Mouse (Mus musculus): ENCODE data around the gene Chrm1. TPM values are rescaled to one million over a fixed set of nuclear protein-coding genes. Genes with fewer than 3 reads are reported as not detected.

The Chrm1 gene
- polyA plus RNA-seq, 1 experiment from 2014 or later: 0.06 TPM

GRCm38 (mm10) chr19:8673336-8674063, 9.9 kb downstream of the Chrm1 start:
- Histone ChIP-seq H3K4me1 (ENCODE audit: control insufficient read depth, insufficient read depth, low read length) (no peaks in the 10 kb centered on the region), H3K4me2 (no peak overlapping the region), H3K9me3 (replicated peaks; ENCODE audit: control insufficient read depth, low read length) (no peaks in the 10 kb centered on the region), H3K9ac (ENCODE audit: low read depth, low read length) (no peak overlapping the region), H3K36me3 (ENCODE audit: control insufficient read depth, insufficient read depth, low read length) (no peaks in the 10 kb centered on the region), H3K27me3 (ENCODE audit: control insufficient read depth, insufficient read depth, low read length) (no peaks in the 10 kb centered on the region), H3K27ac (ENCODE audit: low read depth, low read length) (no peak overlapping the region), H3K4me3 (ENCODE audit: low read depth, low read length) (no peak overlapping the region)
- ATAC-seq (replicated peaks; ENCODE audit: insufficient number of reproducible peaks, low FRiP score, low TSS enrichment): no peak
- WGBS (ENCODE audit: insufficient replicate concordance): 29% methylated on average over 9 of the region's 9 CpGs

- Histone ChIP-seq H3K4me2 (peak overlapping the region; percentile 49), H3K9ac (ENCODE audit: low read depth, low read length) (peak overlapping the region; percentile 28; the same call in 1 of the 2 replicates), H3K27ac (ENCODE audit: low read depth, low read length) (no peak overlapping the region), H3K4me1 (ENCODE audit: control insufficient read depth, insufficient read depth, low read length) (no peaks in the 10 kb centered on the region; the same call in 1 of the 2 replicates), H3K9me3 (replicated peaks; ENCODE audit: control insufficient read depth, low read length) (no peaks in the 10 kb centered on the region), H3K4me3 (ENCODE audit: low read depth, low read length) (0 out of 2 replicates have a peak overlapping the region, but pooled peaks have one; percentile 12), H3K27me3 (ENCODE audit: control insufficient read depth, insufficient read depth, low read length) (no peaks in the 10 kb centered on the region), H3K36me3 (ENCODE audit: control insufficient read depth, insufficient read depth, low read length) (no peaks in the 10 kb centered on the region)
- ATAC-seq (replicated peaks; ENCODE audit: insufficient number of reproducible peaks, low FRiP score, low TSS enrichment): no peak
- 22% methylated on average over 18 of the region's 18 CpGs for WGBS (ENCODE audit: insufficient replicate concordance)
Measured at GRCm38 (mm10) chr19:8679031-8679779, 15.6 kb downstream of the Chrm1 start.

GRCm38 (mm10) chr19:8681633-8682362, 18.2 kb downstream of the Chrm1 start:
- WGBS (ENCODE audit: insufficient replicate concordance): 93% methylated on average over 4 of the region's 4 CpGs
- Histone ChIP-seq H3K9me3 (replicated peaks; ENCODE audit: control insufficient read depth, low read length) (no peaks in the 10 kb centered on the region), H3K4me3 (ENCODE audit: low read depth, low read length) (no peak overlapping the region), H3K4me1 (ENCODE audit: control insufficient read depth, insufficient read depth, low read length) (no peaks in the 10 kb centered on the region; the same call in 1 of the 2 replicates), H3K4me2 (no peak overlapping the region), H3K36me3 (ENCODE audit: control insufficient read depth, insufficient read depth, low read length) (no peaks in the 10 kb centered on the region), H3K9ac (ENCODE audit: low read depth, low read length) (no peak overlapping the region), H3K27ac (ENCODE audit: low read depth, low read length) (no peak overlapping the region), H3K27me3 (ENCODE audit: control insufficient read depth, insufficient read depth, low read length) (no peaks in the 10 kb centered on the region)
- no peak for ATAC-seq (replicated peaks; ENCODE audit: insufficient number of reproducible peaks, low FRiP score, low TSS enrichment)

DNA sequence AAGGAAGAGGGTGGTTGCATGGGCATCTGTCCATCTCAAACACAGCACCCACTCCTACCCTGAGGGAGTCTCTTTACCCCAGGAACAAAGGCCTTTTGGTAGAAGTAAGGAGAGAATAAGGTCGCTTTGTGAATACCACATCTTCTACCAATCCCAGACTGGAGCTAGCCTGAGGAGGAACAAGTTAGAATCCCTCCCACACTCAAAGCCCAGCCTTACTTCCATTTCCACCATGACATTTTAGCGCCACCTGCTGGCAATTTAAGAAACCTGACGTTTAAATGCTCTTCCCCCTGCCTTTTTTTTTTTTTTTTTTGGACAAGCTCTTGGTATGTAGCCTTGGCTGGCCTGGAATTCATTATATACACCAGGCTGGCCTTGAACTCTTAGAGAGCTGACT, 19.4 kb downstream of the Chrm1 start:
- H3K27ac ChIP-seq (ENCODE audit: low read depth, low read length): no peak overlapping the region
- ATAC-seq (replicated peaks; ENCODE audit: insufficient number of reproducible peaks, low FRiP score, low TSS enrichment): no peak
- no peaks in the 10 kb centered on the region for H3K9me3 ChIP-seq (replicated peaks; ENCODE audit: control insufficient read depth, low read length)
- no peak overlapping the region for H3K4me2 ChIP-seq
- H3K4me1 ChIP-seq (ENCODE audit: control insufficient read depth, insufficient read depth, low read length): no peaks in the 10 kb centered on the region; the same call in 1 of the 2 replicates
- H3K4me3 ChIP-seq (ENCODE audit: low read depth, low read length): no peak overlapping the region
- H3K36me3 ChIP-seq (ENCODE audit: control insufficient read depth, insufficient read depth, low read length): no peaks in the 10 kb centered on the region
- no peak overlapping the region for H3K9ac ChIP-seq (ENCODE audit: low read depth, low read length)
- H3K27me3 ChIP-seq (ENCODE audit: control insufficient read depth, insufficient read depth, low read length): no peaks in the 10 kb centered on the region
- WGBS (ENCODE audit: insufficient replicate concordance): 3% methylated on average over 3 of the region's 3 CpGs

GRCm38 (mm10) chr19:8683627-8684026, 20.0 kb downstream of the Chrm1 start:
- Histone ChIP-seq H3K9ac (ENCODE audit: low read depth, low read length) (no peak overlapping the region), H3K27ac (ENCODE audit: low read depth, low read length) (no peak overlapping the region), H3K27me3 (ENCODE audit: control insufficient read depth, insufficient read depth, low read length) (no peaks in the 10 kb centered on the region), H3K9me3 (replicated peaks; ENCODE audit: control insufficient read depth, low read length) (no peaks in the 10 kb centered on the region), H3K36me3 (ENCODE audit: control insufficient read depth, insufficient read depth, low read length) (no peaks in the 10 kb centered on the region), H3K4me2 (no peak overlapping the region), H3K4me1 (ENCODE audit: control insufficient read depth, insufficient read depth, low read length) (no peaks in the 10 kb centered on the region; the same call in 1 of the 2 replicates), H3K4me3 (ENCODE audit: low read depth, low read length) (no peak overlapping the region)
- ATAC-seq (replicated peaks; ENCODE audit: insufficient number of reproducible peaks, low FRiP score, low TSS enrichment): no peak
- WGBS (ENCODE audit: insufficient replicate concordance): 62% methylated on average over 2 of the region's 2 CpGs

DNA sequence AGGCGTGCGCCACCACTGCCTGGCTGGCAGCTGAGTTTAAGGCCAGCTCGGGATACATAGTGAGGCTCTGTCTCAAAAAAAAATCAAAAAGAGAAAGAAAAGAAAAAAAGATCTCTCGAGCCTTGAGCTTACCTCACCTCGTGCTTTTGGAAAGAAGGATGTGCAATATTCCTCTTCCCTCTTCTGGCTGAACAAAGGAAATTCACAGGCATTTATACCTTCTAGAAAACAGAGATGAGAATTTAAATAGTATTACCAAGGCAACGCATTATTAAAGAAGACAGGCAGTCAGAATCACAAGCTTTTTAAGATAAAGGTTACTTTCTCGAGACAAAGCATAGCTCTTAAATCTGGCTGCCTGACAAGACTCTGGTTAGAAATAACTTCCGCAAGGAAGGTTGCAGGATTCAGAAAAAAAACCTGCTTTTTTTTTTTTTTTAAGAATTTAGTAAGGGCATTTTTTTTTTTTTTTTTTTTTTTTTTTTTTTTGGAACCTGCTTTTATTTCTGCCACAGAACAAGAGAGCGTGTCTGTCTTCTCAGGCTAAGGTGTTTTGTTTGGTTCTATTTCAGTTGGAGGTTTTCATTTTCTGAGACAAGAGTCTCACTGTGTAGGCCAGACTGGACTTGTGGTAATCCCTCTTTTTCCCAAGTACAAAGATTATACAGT, 28.4 kb downstream of the Chrm1 start:
- H3K27me3 ChIP-seq (ENCODE audit: control insufficient read depth, insufficient read depth, low read length): no peaks in the 10 kb centered on the region
- no peaks in the 10 kb centered on the region for H3K4me1 ChIP-seq (ENCODE audit: control insufficient read depth, insufficient read depth, low read length)
- WGBS (ENCODE audit: insufficient replicate concordance): 64% methylated on average over 9 of the region's 9 CpGs
- no peak overlapping the region for H3K27ac ChIP-seq (ENCODE audit: low read depth, low read length)
- H3K9me3 ChIP-seq (replicated peaks; ENCODE audit: control insufficient read depth, low read length): no peaks in the 10 kb centered on the region
- H3K4me3 ChIP-seq (ENCODE audit: low read depth, low read length): no peak overlapping the region
- ATAC-seq (replicated peaks; ENCODE audit: insufficient number of reproducible peaks, low FRiP score, low TSS enrichment): no peak
- H3K36me3 ChIP-seq (ENCODE audit: control insufficient read depth, insufficient read depth, low read length): no peaks in the 10 kb centered on the region
- no peak overlapping the region for H3K9ac ChIP-seq (ENCODE audit: low read depth, low read length)
- no peak overlapping the region for H3K4me2 ChIP-seq

- Histone ChIP-seq H3K36me3 (ENCODE audit: control insufficient read depth, insufficient read depth, low read length) (no peaks in the 10 kb centered on the region), H3K27ac (ENCODE audit: low read depth, low read length) (no peak overlapping the region), H3K9me3 (replicated peaks; ENCODE audit: control insufficient read depth, low read length) (no peaks in the 10 kb centered on the region), H3K27me3 (ENCODE audit: control insufficient read depth, insufficient read depth, low read length) (no peaks in the 10 kb centered on the region), H3K4me2 (no peak overlapping the region), H3K4me3 (ENCODE audit: low read depth, low read length) (no peak overlapping the region), H3K4me1 (ENCODE audit: control insufficient read depth, insufficient read depth, low read length) (no peaks in the 10 kb centered on the region), H3K9ac (ENCODE audit: low read depth, low read length) (no peak overlapping the region)
- 68% methylated on average over 5 of the region's 5 CpGs for WGBS (ENCODE audit: insufficient replicate concordance)
- ATAC-seq (replicated peaks; ENCODE audit: insufficient number of reproducible peaks, low FRiP score, low TSS enrichment): no peak
Measured at GRCm38 (mm10) chr19:8692740-8693139, 29.2 kb downstream of the Chrm1 start.

DNA sequence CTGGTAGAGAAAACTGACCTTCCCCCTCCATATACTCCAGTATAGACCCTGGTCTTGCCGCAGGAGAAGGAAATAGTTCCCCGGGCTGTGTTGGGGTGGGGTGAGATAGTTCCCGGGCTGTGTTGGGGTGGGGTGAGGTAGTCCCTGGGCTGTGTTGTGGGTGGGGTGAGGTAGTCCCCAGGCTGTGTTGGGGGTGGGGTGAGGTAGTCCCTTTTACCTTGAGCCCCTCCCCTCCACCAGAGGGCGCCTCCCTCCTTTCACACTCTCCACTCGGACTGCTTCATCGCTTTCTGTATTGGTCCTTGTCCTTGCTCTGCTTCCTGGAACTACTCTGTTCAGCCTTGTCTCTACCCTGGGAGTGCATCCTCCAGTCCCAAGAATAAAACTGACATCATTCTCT, 31.7 kb downstream of the Chrm1 start:
- peak; percentile 46 for ATAC-seq (replicated peaks; ENCODE audit: insufficient number of reproducible peaks, low FRiP score, low TSS enrichment)
- Histone ChIP-seq H3K4me1 (ENCODE audit: control insufficient read depth, insufficient read depth, low read length) (no peaks in the 10 kb centered on the region), H3K9me3 (replicated peaks; ENCODE audit: control insufficient read depth, low read length) (no peaks in the 10 kb centered on the region), H3K36me3 (ENCODE audit: control insufficient read depth, insufficient read depth, low read length) (no peaks in the 10 kb centered on the region), H3K27me3 (ENCODE audit: control insufficient read depth, insufficient read depth, low read length) (no peaks in the 10 kb centered on the region), H3K4me3 (ENCODE audit: low read depth, low read length) (no peak overlapping the region), H3K9ac (ENCODE audit: low read depth, low read length) (no peak overlapping the region), H3K4me2 (no peak overlapping the region), H3K27ac (ENCODE audit: low read depth, low read length) (no peak overlapping the region)
- 57% methylated on average over 6 of the region's 6 CpGs for WGBS (ENCODE audit: insufficient replicate concordance)

All from heart, embryonic 11.5 days (tissue).